Mouse (Mus musculus) kidney, embryonic 14.5 days (tissue): ENCODE data around the gene Tenm3. TPM values are rescaled to one million over a fixed set of nuclear protein-coding genes. Genes with fewer than 3 reads are reported as not detected.

Source experiments
- ATAC-seq: fragments of 200-750 bp; cut with Nextera tagmentation; 2 replicates; pipeline ENCODE4 v1.8.0; 2017; ENCODE audit warnings: moderate number of reproducible peaks, mild to moderate bottlenecking, moderate TSS enrichment, moderate library complexity; ENCODE audit not compliant: low FRiP score, low TSS enrichment
- H3K27ac ChIP-seq: fragments of 300-500 bp; sonication (generic); 2 replicates; pipeline ENCODE4 v1.5.1; 2014; ENCODE audit warnings: low read depth, mild to moderate bottlenecking, low read length, moderate library complexity, mixed read lengths
- H3K27me3 ChIP-seq: fragments of 300-500 bp; sonication (generic); 2 replicates; pipeline ENCODE4 v1.6.1; 2014; ENCODE audit warnings: mild to moderate bottlenecking, low read length; ENCODE audit not compliant: control insufficient read depth, insufficient read depth
- H3K36me3 ChIP-seq: fragments of 300-500 bp; sonication (generic); 2 replicates; pipeline ENCODE4 v1.6.1; 2014; ENCODE audit warnings: low read length, mixed read lengths; ENCODE audit not compliant: control insufficient read depth, insufficient read depth
- H3K4me1 ChIP-seq: fragments of 300-500 bp; sonication (generic); 2 replicates; pipeline ENCODE4 v1.6.1; 2014; ENCODE audit warnings: low read length, mixed read lengths; ENCODE audit not compliant: control insufficient read depth, insufficient read depth
- H3K4me2 ChIP-seq: fragments of 300-500 bp; sonication (generic); replicated peaks from 2 replicates; pipeline ENCODE4 v1.6.1; 2014; ENCODE audit warnings: low read depth, mild to moderate bottlenecking, low read length
- H3K4me3 ChIP-seq: fragments of 300-500 bp; sonication (generic); 2 replicates; pipeline ENCODE4 v1.5.1; 2014; ENCODE audit warnings: mild to moderate bottlenecking, low read length
- H3K9ac ChIP-seq: fragments of 300-500 bp; sonication (generic); 2 replicates; pipeline ENCODE4 v1.6.1; 2014; ENCODE audit warnings: low read depth, mild to moderate bottlenecking, low read length, moderate library complexity
- H3K9me3 ChIP-seq: fragments of 300-500 bp; sonication (generic); 2 replicates; pipeline ENCODE4 v1.6.1; 2016; ENCODE audit warnings: low read length; ENCODE audit not compliant: control insufficient read depth
- WGBS: fragments of 180-500 bp; shearing (Covaris S2); extraction: QIAGEN DNeasy Blood & Tissue Kit; methylation state at CpG from one replicate; pipeline ENCODE4 v1.1.7; 2014; 5-methylcytosine and 5-hydroxymethylcytosine counted together
- polyA plus RNA-seq: library from polyadenylated mRNA; unstranded; fragments of >200 nt; fragmentation: Nextera tagmentation; extraction: Ambion mirVana; gene quantifications from 2 replicates; pipeline ENCODE4 v1.2.1, GENCODE M21; 2014

The Tenm3 gene
- polyA plus RNA-seq, 1 experiment from 2014 or later, result 34.4 TPM

GRCm38 (mm10) chr8:48673476-48673875 lies 170.3 kb downstream of the Tenm3 start:
- no peaks in the 10 kb centered on the region for H3K27me3 ChIP-seq
- no peak for ATAC-seq
- WGBS, result 81% methylated on average over 2 of the region's 2 CpGs
- H3K9me3 ChIP-seq, result no peaks in the 10 kb centered on the region
- H3K4me1 ChIP-seq, result peaks cover 5% of the 10 kb centered on the region; the same call in 1 of the 2 replicates
- no peaks in the 10 kb centered on the region for H3K36me3 ChIP-seq
- H3K9ac ChIP-seq, result no peak overlapping the region
- no peak overlapping the region for H3K4me3 ChIP-seq
- H3K4me2 ChIP-seq, result no peak overlapping the region
- H3K27ac ChIP-seq, result no peak overlapping the region

- H3K9ac ChIP-seq, result no peak overlapping the region
- H3K27ac ChIP-seq, result no peak overlapping the region
- H3K4me2 ChIP-seq, result no peak overlapping the region
- H3K9me3 ChIP-seq, result no peaks in the 10 kb centered on the region
- no peaks in the 10 kb centered on the region for H3K27me3 ChIP-seq
- WGBS, result 93% methylated on average over 11 of the region's 11 CpGs
- no peak overlapping the region for H3K4me3 ChIP-seq
- H3K36me3 ChIP-seq, result no peaks in the 10 kb centered on the region
- ATAC-seq, result no peak
- H3K4me1 ChIP-seq, result peaks cover 5% of the 10 kb centered on the region; the same call in 1 of the 2 replicates
Measured at GRCm38 (mm10) chr8:48672471-48672870, 171.3 kb downstream of the Tenm3 start.

DNA sequence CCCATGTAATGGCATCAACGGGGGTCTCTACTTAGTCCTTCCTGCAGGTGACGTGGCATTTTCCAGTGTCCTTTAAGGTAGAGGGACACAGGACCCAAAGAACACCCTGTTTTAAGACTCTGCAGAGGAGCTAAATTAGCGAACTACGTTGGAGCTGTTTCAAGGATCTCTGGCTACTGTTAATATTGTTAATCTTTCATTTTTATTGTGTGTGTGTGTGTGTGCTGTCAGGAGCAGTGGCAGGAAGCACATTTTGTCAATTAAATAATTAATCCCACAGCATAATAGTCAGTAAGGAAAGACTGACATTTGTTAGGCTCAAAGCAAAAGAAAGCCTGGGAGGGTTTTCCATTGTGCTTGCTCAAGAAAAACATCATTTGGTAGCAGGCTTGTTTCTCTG lies 172.4 kb downstream of the Tenm3 start:
- no peak overlapping the region for H3K27ac ChIP-seq
- no peaks in the 10 kb centered on the region for H3K36me3 ChIP-seq
- ATAC-seq, result peak; percentile 28; the same call in 1 of the 2 replicates
- H3K9ac ChIP-seq, result no peak overlapping the region
- no peak overlapping the region for H3K4me3 ChIP-seq
- no peak overlapping the region for H3K4me2 ChIP-seq
- 49% methylated on average over 4 of the region's 4 CpGs for WGBS
- no peaks in the 10 kb centered on the region for H3K27me3 ChIP-seq
- H3K9me3 ChIP-seq, result no peaks in the 10 kb centered on the region
- H3K4me1 ChIP-seq, result peaks cover 5% of the 10 kb centered on the region; the same call in 1 of the 2 replicates

DNA sequence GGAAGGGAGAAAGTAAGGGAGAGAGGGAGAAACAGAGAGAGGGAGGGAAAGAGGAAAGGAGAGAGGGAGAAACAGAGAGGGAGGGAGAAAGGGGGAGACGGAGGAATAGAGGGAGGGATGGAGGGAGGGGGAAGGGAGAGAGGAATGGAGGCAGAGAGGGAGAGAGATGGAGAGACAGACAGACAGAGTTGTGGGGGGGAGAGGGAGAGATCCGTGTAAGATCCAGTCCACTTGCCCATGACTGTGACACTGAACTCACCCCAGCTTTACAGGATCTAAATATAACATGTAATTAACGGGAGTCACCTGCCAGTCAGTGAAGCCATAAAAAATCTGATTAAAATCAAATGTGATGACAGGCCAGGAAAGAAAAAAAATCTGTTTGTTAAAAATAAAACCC lies 172.9 kb downstream of the Tenm3 start:
- H3K9ac ChIP-seq, result no peak overlapping the region
- H3K4me2 ChIP-seq, result no peak overlapping the region
- H3K36me3 ChIP-seq, result no peaks in the 10 kb centered on the region
- no peak overlapping the region for H3K4me3 ChIP-seq
- peaks cover 5% of the 10 kb centered on the region; the same call in 1 of the 2 replicates for H3K4me1 ChIP-seq
- no peaks in the 10 kb centered on the region for H3K27me3 ChIP-seq
- WGBS, result 25% methylated on average over 3 of the region's 3 CpGs
- no peak overlapping the region for H3K27ac ChIP-seq
- ATAC-seq, result no peak
- H3K9me3 ChIP-seq, result no peaks in the 10 kb centered on the region

DNA sequence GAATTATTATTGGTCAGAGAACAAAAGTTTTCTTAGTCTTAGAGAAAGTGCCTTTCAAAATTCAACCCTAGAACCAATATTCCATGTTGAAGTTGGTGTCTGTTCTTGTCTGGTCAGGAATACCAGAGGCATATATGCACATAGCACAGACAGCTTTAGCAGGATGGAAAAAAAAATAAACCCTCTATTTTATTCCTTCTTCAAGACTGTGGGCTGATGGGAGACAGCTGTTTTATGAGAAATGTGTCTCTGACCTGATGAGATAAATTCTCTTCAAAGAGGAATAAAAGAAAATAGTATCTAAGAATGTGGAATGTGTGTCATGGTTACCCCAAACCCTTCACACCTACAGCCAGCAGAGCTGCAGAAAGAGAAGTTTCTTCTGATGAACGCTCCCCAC lies 173.4 kb downstream of the Tenm3 start:
- Histone ChIP-seq H3K9ac (no peak overlapping the region), H3K4me1 (peaks cover 5% of the 10 kb centered on the region; the same call in 1 of the 2 replicates), H3K36me3 (no peaks in the 10 kb centered on the region), H3K9me3 (no peaks in the 10 kb centered on the region), H3K27ac (no peak overlapping the region), H3K4me2 (no peak overlapping the region), H3K27me3 (no peaks in the 10 kb centered on the region), H3K4me3 (no peak overlapping the region)
- WGBS, result 60% methylated on average over 1 of the region's 1 CpGs
- ATAC-seq, result no peak

GRCm38 (mm10) chr8:48665193-48665592 lies 178.6 kb downstream of the Tenm3 start:
- ATAC-seq, result no peak

GRCm38 (mm10) chr8:48659226-48659625 lies 184.5 kb downstream of the Tenm3 start:
- no peak for ATAC-seq
- Histone ChIP-seq H3K9me3 (no peaks in the 10 kb centered on the region), H3K4me3 (no peak overlapping the region), H3K36me3 (no peaks in the 10 kb centered on the region), H3K27me3 (peaks cover 2% of the 10 kb centered on the region; the same call in 1 of the 2 replicates), H3K4me1 (peaks cover 6% of the 10 kb centered on the region; the same call in 1 of the 2 replicates), H3K4me2 (no peak overlapping the region), H3K27ac (no peak overlapping the region), H3K9ac (no peak overlapping the region)
- WGBS, result 100% methylated on average over 1 of the region's 1 CpGs

More at GRCm38 (mm10) chr8:48665193-48665592, 178.6 kb downstream of the Tenm3 start:
- Histone ChIP-seq H3K36me3 (no peaks in the 10 kb centered on the region), H3K9ac (no peak overlapping the region), H3K27me3 (no peaks in the 10 kb centered on the region), H3K27ac (no peak overlapping the region), H3K4me3 (no peak overlapping the region), H3K9me3 (no peaks in the 10 kb centered on the region), H3K4me1 (no peaks in the 10 kb centered on the region), H3K4me2 (no peak overlapping the region)
- 89% methylated on average over 3 of the region's 3 CpGs for WGBS

GRCm38 (mm10) chr8:48655381-48656043 lies 188.2 kb downstream of the Tenm3 start:
- no peak for ATAC-seq
- Histone ChIP-seq H3K27me3 (peaks cover 2% of the 10 kb centered on the region; the same call in 1 of the 2 replicates), H3K27ac (no peak overlapping the region), H3K4me3 (no peak overlapping the region), H3K9me3 (no peaks in the 10 kb centered on the region), H3K4me1 (peaks cover 6% of the 10 kb centered on the region; the same call in 1 of the 2 replicates), H3K4me2 (no peak overlapping the region), H3K9ac (no peak overlapping the region), H3K36me3 (no peaks in the 10 kb centered on the region)
- 47% methylated on average over 15 of the region's 15 CpGs for WGBS

DNA sequence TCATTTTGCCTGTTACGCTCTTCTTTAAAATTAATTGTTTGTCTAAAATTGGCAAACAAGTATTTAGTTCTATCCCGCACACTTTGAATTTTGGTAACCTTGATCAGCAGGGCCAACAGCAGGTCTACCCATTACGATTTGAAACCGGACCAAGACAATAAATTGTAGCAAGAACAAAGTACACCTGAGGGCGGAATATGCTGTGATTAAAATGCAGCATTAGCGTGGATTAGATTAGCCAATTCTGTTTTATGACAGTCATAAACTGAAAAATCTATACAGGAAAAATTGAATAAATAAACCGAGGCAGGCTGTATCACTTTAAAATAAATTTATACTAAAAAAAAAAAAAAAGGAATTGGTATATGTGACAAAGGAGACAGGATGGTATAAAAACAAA lies 193.9 kb downstream of the Tenm3 start:
- Histone ChIP-seq H3K27me3 (no peaks in the 10 kb centered on the region), H3K9me3 (no peaks in the 10 kb centered on the region), H3K4me2 (no peak overlapping the region), H3K4me1 (no peaks in the 10 kb centered on the region), H3K27ac (no peak overlapping the region), H3K36me3 (no peaks in the 10 kb centered on the region), H3K9ac (no peak overlapping the region), H3K4me3 (no peak overlapping the region)
- ATAC-seq, result no peak
- WGBS, result 84% methylated on average over 7 of the region's 7 CpGs
